Mouse (Mus musculus): ENCODE data around the gene Banp. TPM values are rescaled to one million over a fixed set of nuclear protein-coding genes. Genes with fewer than 3 reads are reported as not detected.

Banp gene
- polyA plus RNA-seq, 1 experiment from 2014 or later: 58.8 TPM

- WGBS: 92% methylated on average over 3 of the region's 3 CpGs
- ATAC-seq (ENCODE audit: low FRiP score, low read depth): no peak
- Histone ChIP-seq H3K4me1 (no peaks in the 10 kb centered on the region), H3K9ac (replicated peaks) (no peak overlapping the region), H3K27me3 (no peaks in the 10 kb centered on the region), H3K27ac (replicated peaks) (no peak overlapping the region), H3K36me3 (peaks cover 86% of the 10 kb centered on the region), H3K4me3 (no peak overlapping the region), H3K9me3 (no peaks in the 10 kb centered on the region), H3K4me2 (replicated peaks) (no peak overlapping the region)
These were observed 46.3 kb downstream of the Banp start for GRCm38 (mm10) chr8:121995895-121996294.

- Histone ChIP-seq H3K27ac (replicated peaks) (no peak overlapping the region), H3K9ac (replicated peaks) (no peak overlapping the region), H3K4me3 (no peak overlapping the region), H3K9me3 (no peaks in the 10 kb centered on the region), H3K36me3 (peaks cover 87% of the 10 kb centered on the region), H3K4me1 (peaks cover under 1% of the 10 kb centered on the region; the same call in 1 of the 2 replicates), H3K4me2 (replicated peaks) (no peak overlapping the region), H3K27me3 (no peaks in the 10 kb centered on the region)
- no peak for ATAC-seq (ENCODE audit: low FRiP score, low read depth)
- 88% methylated on average over 4 of the region's 4 CpGs for WGBS
These were observed 49.1 kb downstream of the Banp start for GRCm38 (mm10) chr8:121998631-121999030.

GRCm38 (mm10) chr8:121999211-121999610 is 49.7 kb downstream of the Banp start:
- WGBS: 94% methylated on average over 5 of the region's 5 CpGs
- no peak overlapping the region for H3K4me2 ChIP-seq (replicated peaks)
- no peaks in the 10 kb centered on the region for H3K9me3 ChIP-seq
- H3K9ac ChIP-seq (replicated peaks): no peak overlapping the region
- no peaks in the 10 kb centered on the region for H3K27me3 ChIP-seq
- ATAC-seq (ENCODE audit: low FRiP score, low read depth): no peak
- H3K27ac ChIP-seq (replicated peaks): no peak overlapping the region
- H3K36me3 ChIP-seq: peaks cover 91% of the 10 kb centered on the region
- no peak overlapping the region for H3K4me3 ChIP-seq
- H3K4me1 ChIP-seq: peaks cover 6% of the 10 kb centered on the region; the same call in 1 of the 2 replicates

GRCm38 (mm10) chr8:122001339-122002115 is 52.0 kb downstream of the Banp start:
- Histone ChIP-seq H3K4me3 (no peak overlapping the region), H3K4me2 (replicated peaks) (no peak overlapping the region), H3K27ac (replicated peaks) (no peak overlapping the region), H3K36me3 (peaks cover 86% of the 10 kb centered on the region), H3K27me3 (no peaks in the 10 kb centered on the region), H3K4me1 (peaks cover 6% of the 10 kb centered on the region; the same call in 1 of the 2 replicates), H3K9ac (replicated peaks) (no peak overlapping the region), H3K9me3 (no peaks in the 10 kb centered on the region)
- 90% methylated on average over 15 of the region's 15 CpGs for WGBS
- no peak for ATAC-seq (ENCODE audit: low FRiP score, low read depth)

- H3K9ac ChIP-seq (replicated peaks): peak overlapping the region; percentile 24; the same call in 1 of the 2 replicates
- H3K4me2 ChIP-seq (replicated peaks): no peak overlapping the region
- ATAC-seq (ENCODE audit: low FRiP score, low read depth): no peak
- 78% methylated on average over 8 of the region's 8 CpGs for WGBS
- H3K36me3 ChIP-seq: peaks cover 85% of the 10 kb centered on the region
- H3K27me3 ChIP-seq: no peaks in the 10 kb centered on the region
- H3K9me3 ChIP-seq: no peaks in the 10 kb centered on the region
- no peak overlapping the region for H3K4me3 ChIP-seq
- peak overlapping the region; percentile 63 for H3K27ac ChIP-seq (replicated peaks)
- peaks cover 6% of the 10 kb centered on the region; the same call in 1 of the 2 replicates for H3K4me1 ChIP-seq
These were observed 54.1 kb downstream of the Banp start for GRCm38 (mm10) chr8:122003646-122004045.

- peaks cover 6% of the 10 kb centered on the region; the same call in 1 of the 2 replicates for H3K4me1 ChIP-seq
- no peak overlapping the region for H3K4me3 ChIP-seq
- H3K27ac ChIP-seq (replicated peaks): peak overlapping the region; percentile 63
- H3K36me3 ChIP-seq: peaks cover 85% of the 10 kb centered on the region
- 75% methylated on average over 5 of the region's 5 CpGs for WGBS
- no peaks in the 10 kb centered on the region for H3K9me3 ChIP-seq
- no peaks in the 10 kb centered on the region for H3K27me3 ChIP-seq
- no peak for ATAC-seq (ENCODE audit: low FRiP score, low read depth)
- H3K9ac ChIP-seq (replicated peaks): peak overlapping the region; percentile 24; the same call in 1 of the 2 replicates
- H3K4me2 ChIP-seq (replicated peaks): no peak overlapping the region
These were observed 54.6 kb downstream of the Banp start for GRCm38 (mm10) chr8:122004131-122004530.

GRCm38 (mm10) chr8:122005422-122006204 is 56.1 kb downstream of the Banp start:
- H3K4me1 ChIP-seq: peaks cover 6% of the 10 kb centered on the region; the same call in 1 of the 2 replicates
- no peak overlapping the region for H3K27ac ChIP-seq (replicated peaks)
- H3K4me2 ChIP-seq (replicated peaks): no peak overlapping the region
- 87% methylated on average over 25 of the region's 25 CpGs for WGBS
- no peak overlapping the region for H3K4me3 ChIP-seq
- no peak overlapping the region for H3K9ac ChIP-seq (replicated peaks)
- H3K27me3 ChIP-seq: no peaks in the 10 kb centered on the region
- no peaks in the 10 kb centered on the region for H3K9me3 ChIP-seq
- H3K36me3 ChIP-seq: peaks cover 82% of the 10 kb centered on the region
- no peak for ATAC-seq (ENCODE audit: low FRiP score, low read depth)

- no peak for ATAC-seq (ENCODE audit: low FRiP score, low read depth)
- H3K4me2 ChIP-seq (replicated peaks): no peak overlapping the region
- no peak overlapping the region for H3K4me3 ChIP-seq
- no peaks in the 10 kb centered on the region for H3K27me3 ChIP-seq
- H3K9me3 ChIP-seq: no peaks in the 10 kb centered on the region
- H3K4me1 ChIP-seq: peaks cover 6% of the 10 kb centered on the region; the same call in 1 of the 2 replicates
- WGBS: 84% methylated on average over 13 of the region's 13 CpGs
- H3K36me3 ChIP-seq: peaks cover 81% of the 10 kb centered on the region
- H3K9ac ChIP-seq (replicated peaks): no peak overlapping the region
- no peak overlapping the region for H3K27ac ChIP-seq (replicated peaks)
These were observed 57.3 kb downstream of the Banp start for GRCm38 (mm10) chr8:122006688-122007484.

- Histone ChIP-seq H3K4me1 (peaks cover 6% of the 10 kb centered on the region; the same call in 1 of the 2 replicates), H3K9ac (replicated peaks) (no peak overlapping the region), H3K4me3 (no peak overlapping the region), H3K4me2 (replicated peaks) (no peak overlapping the region), H3K36me3 (peaks cover 75% of the 10 kb centered on the region), H3K27me3 (no peaks in the 10 kb centered on the region), H3K27ac (replicated peaks) (no peak overlapping the region), H3K9me3 (no peaks in the 10 kb centered on the region)
- WGBS: 95% methylated on average over 5 of the region's 5 CpGs
- ATAC-seq (ENCODE audit: low FRiP score, low read depth): no peak
These were observed 58.8 kb downstream of the Banp start for GRCm38 (mm10) chr8:122008395-122008794.

- Histone ChIP-seq H3K9me3 (no peaks in the 10 kb centered on the region), H3K36me3 (peaks cover 63% of the 10 kb centered on the region), H3K27me3 (no peaks in the 10 kb centered on the region), H3K9ac (replicated peaks) (no peak overlapping the region), H3K27ac (replicated peaks) (no peak overlapping the region), H3K4me2 (replicated peaks) (no peak overlapping the region), H3K4me1 (no peaks in the 10 kb centered on the region), H3K4me3 (no peak overlapping the region)
- ATAC-seq (ENCODE audit: low FRiP score, low read depth): no peak
- 93% methylated on average over 5 of the region's 5 CpGs for WGBS
These were observed 61.1 kb downstream of the Banp start for GRCm38 (mm10) chr8:122010638-122011037.

- no peak overlapping the region for H3K4me2 ChIP-seq (replicated peaks)
- no peaks in the 10 kb centered on the region for H3K9me3 ChIP-seq
- ATAC-seq (ENCODE audit: low FRiP score, low read depth): no peak
- H3K27ac ChIP-seq (replicated peaks): no peak overlapping the region; the same call in 1 of the 2 replicates
- no peaks in the 10 kb centered on the region for H3K4me1 ChIP-seq
- H3K36me3 ChIP-seq: peaks cover 65% of the 10 kb centered on the region
- no peaks in the 10 kb centered on the region for H3K27me3 ChIP-seq
- H3K4me3 ChIP-seq: no peak overlapping the region
- 63% methylated on average over 7 of the region's 7 CpGs for WGBS
- H3K9ac ChIP-seq (replicated peaks): no peak overlapping the region
These were observed 61.6 kb downstream of the Banp start for GRCm38 (mm10) chr8:122011066-122011588.
